Mouse (Mus musculus) bone marrow macrophage, adult 2 months (primary cell): ENCODE results near the gene Prkce.

Source experiments
- CTCF ChIP-seq: IDR thresholded peaks from 2 replicates; pipeline ENCODE4 v1.5.1; 2012; ENCODE audit warnings: low read depth, mild to moderate bottlenecking, low read length, moderate library complexity
- POLR2A ChIP-seq: IDR thresholded peaks from 2 replicates; pipeline ENCODE4 v1.6.1; 2012; ENCODE audit warnings: mild to moderate bottlenecking, low read depth, low read length, borderline replicate concordance

- no peak for TF ChIP-seq CTCF
- TF ChIP-seq POLR2A = no peak
These were observed 67.1 kb downstream of the Prkce start for GRCm38 (mm10) chr17:86234587-86235150.
